Mouse (Mus musculus) embryonic fibroblast, embryonic 13.5 days (primary cell): ENCODE measurements at regions not wholly inside any gene's neighbourhood (a gene's known extent, or its start where the extent isn't known, plus 50 kb on each side); places are given as distances from the start of the nearest gene placed in this dataset.

Experiments used
- CTCF ChIP-seq: IDR thresholded peaks from 2 replicates; pipeline ENCODE4 v1.5.1; 2011; ENCODE audit warnings: mild to moderate bottlenecking, control low read depth, low read length, moderate library complexity, borderline replicate concordance; ENCODE audit not compliant: insufficient read depth
- POLR2A ChIP-seq: IDR thresholded peaks from 2 replicates; pipeline ENCODE4 v1.6.1; 2011; ENCODE audit warnings: low read depth, mild to moderate bottlenecking, control low read depth, low read length, moderate library complexity

DNA sequence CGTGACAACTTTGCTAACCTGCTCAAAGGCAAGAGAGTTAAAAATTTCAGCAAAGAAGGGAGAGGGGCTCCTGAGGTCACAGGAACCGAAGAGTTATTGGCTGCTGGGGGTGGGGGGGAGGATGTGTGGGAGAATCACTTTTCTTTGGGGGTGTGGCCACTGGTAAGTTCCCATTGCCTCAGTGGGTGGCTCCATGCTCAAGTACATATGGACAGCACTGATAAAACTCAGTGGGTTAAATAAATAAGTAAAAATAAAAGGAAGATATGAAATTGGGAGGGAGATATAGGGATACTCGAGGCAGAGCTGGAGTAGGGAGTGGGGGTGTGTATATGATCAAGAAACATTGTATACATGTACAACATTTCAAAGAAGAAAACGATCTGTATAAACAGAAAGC lies 61.2 kb upstream of the Tns3 start:
- TF ChIP-seq CTCF (no peak), POLR2A (no peak)
